Comparison of ENCODE assay signal across 8 mouse cellular contexts in genomic region chr19:24284187-24284586, GRCm38 (mm10). TPM values are rescaled to one million over a fixed set of nuclear protein-coding genes. Genes with fewer than 3 reads are reported as not detected.
DNase-seq lines count a peak whose midpoint lies in the region.

No protein-coding gene starts in this region.

- intact Hi-C loops in left cerebral cortex, postnatal 14 days (cut with DNase I), result loop anchor here (5.0 kb wide), 1 partner anchor 588 kb away; no protein-coding TSS in a partner anchor
- intact Hi-C loops in left cerebral cortex, postnatal 4 days (cut with DNase I), result no loop called here

- DNase-seq in cerebellum, adult 11 months, result peak; percentile 34
- DNase-seq in cerebellum, adult 9-10 months, result no peak
- DNase-seq in left cerebral cortex, postnatal 14 days (ENCODE audit: low spot score in 2 of 2), result peak; percentile 31 to 37
- no peak for DNase-seq in left cerebral cortex, postnatal 4 days
- peak; percentile 79 for DNase-seq in adrenal gland, adult 2 months
- DNase-seq in fibroblast of lung, adult 2 months (ENCODE audit: low read depth), result peak; percentile 18
- DNase-seq in lung, postnatal 14 days, result peak; percentile 69
- DNase-seq in thymus, postnatal 14 days, result peak; percentile 63

RNA-seq across cellular contexts. Expression of gene Fxn, which starts 3.8 kb away (rescaled TPM):
- total RNA-seq in left cerebral cortex, postnatal 14 days (2021), result 1 to 10 TPM; 7.6 to 8.9 TPM
- 10 to 100 TPM; 12.7 to 15.5 TPM for total RNA-seq in left cerebral cortex, postnatal 4 days (2021)
- total RNA-seq in adrenal gland, adult 2 months (2021), result 10 to 100 TPM; 13.5 to 15.0 TPM
- 45.6 and 55.9 TPM in 2 replicates for polyA plus RNA-seq in adrenal gland, adult 2 months (2012; rRNA removed)

RNA-seq across cellular contexts. Expression of gene Tjp2, which starts 59.4 kb away (rescaled TPM):
- 10 to 100 TPM; 17.6 to 19.5 TPM for total RNA-seq in left cerebral cortex, postnatal 14 days (2021)
- total RNA-seq in left cerebral cortex, postnatal 4 days (2021), result 10 to 100 TPM; 19.0 to 20.3 TPM
- 10 to 100 TPM in 1 of 2 experiments, 1 to 10 TPM in 1; 6.6 to 13.1 TPM for total RNA-seq in adrenal gland, adult 2 months (2021)
- polyA plus RNA-seq in adrenal gland, adult 2 months (2012; rRNA removed), result 4.1 and 5.0 TPM in 2 replicates

Comparison
In these comparisons a context has a peak if more than half of its experiments do, and no peak if none do; other contexts are left out.
1. DNase-seq: peak in cerebellum, adult 11 months (single experiment), left cerebral cortex, postnatal 14 days (2 of 2), adrenal gland, adult 2 months (single experiment), fibroblast of lung, adult 2 months (single experiment), lung, postnatal 14 days (single experiment) and thymus, postnatal 14 days (single experiment); none in cerebellum, adult 9-10 months (single experiment) and left cerebral cortex, postnatal 4 days (single experiment).